Mouse (Mus musculus): ENCODE data around the gene Ncl.

Gene Ncl

GRCm38 (mm10) chr1:86312269-86312668 is 46.9 kb downstream of the Ncl start:
- no peak for ATAC-seq (ENCODE audit: low TSS enrichment)

- ATAC-seq (ENCODE audit: low TSS enrichment): no peak
Measured at GRCm38 (mm10) chr1:86311467-86312005, 47.7 kb downstream of the Ncl start.

- no peak for ATAC-seq (ENCODE audit: low TSS enrichment)
Measured at GRCm38 (mm10) chr1:86310536-86311310, 48.5 kb downstream of the Ncl start.

- no peak for ATAC-seq (ENCODE audit: low TSS enrichment)
Measured at GRCm38 (mm10) chr1:86309270-86309833, 49.8 kb downstream of the Ncl start.

GRCm38 (mm10) chr1:86307871-86308641 is 51.1 kb downstream of the Ncl start:
- ATAC-seq (ENCODE audit: low TSS enrichment): no peak

GRCm38 (mm10) chr1:86307177-86307762 is 51.9 kb downstream of the Ncl start:
- no peak for ATAC-seq (ENCODE audit: low TSS enrichment)

- ATAC-seq (ENCODE audit: low TSS enrichment): no peak
Measured at GRCm38 (mm10) chr1:86306686-86307085, 52.5 kb downstream of the Ncl start.

- ATAC-seq (ENCODE audit: low TSS enrichment): peak; percentile 53; the same call in 1 of the 2 replicates
Measured at GRCm38 (mm10) chr1:86303873-86304250, 55.3 kb downstream of the Ncl start.

- peak; percentile 76 for ATAC-seq (ENCODE audit: low TSS enrichment)
Measured at GRCm38 (mm10) chr1:86303063-86303872, 55.9 kb downstream of the Ncl start.

GRCm38 (mm10) chr1:86302532-86302931 is 56.7 kb downstream of the Ncl start, which contains the start of gene B3gnt7:
Gene B3gnt7 (plus strand): TSS chr1:86302832.
- ATAC-seq (ENCODE audit: low TSS enrichment): no peak

- ATAC-seq (ENCODE audit: low TSS enrichment): no peak
Measured at GRCm38 (mm10) chr1:86301221-86302091, 57.7 kb downstream of the Ncl start.

GRCm38 (mm10) chr1:86300731-86301130 is 58.5 kb downstream of the Ncl start:
- no peak for ATAC-seq (ENCODE audit: low TSS enrichment)

GRCm38 (mm10) chr1:86300093-86300492 is 59.1 kb downstream of the Ncl start:
- no peak for ATAC-seq (ENCODE audit: low TSS enrichment)
